Mouse (Mus musculus) small intestine, adult 2 months (tissue): Measurements from ENCODE around the gene Hist2h3b. TPM values are rescaled to one million over a fixed set of nuclear protein-coding genes. Genes with fewer than 3 reads are reported as not detected.

Source experiments
- H3K27ac ChIP-seq: fragments of 200-500 bp; 2 replicates; pipeline ENCODE4 v1.5.1; 2012; ENCODE audit warnings: low read depth, low read length, control low read depth, inconsistent platforms; ENCODE audit not compliant: insufficient read depth
- H3K27me3 ChIP-seq: fragments of 200-500 bp; 2 replicates; pipeline ENCODE4 v1.6.1; 2012; ENCODE audit warnings: mild to moderate bottlenecking, moderate library complexity, low read length, inconsistent platforms; ENCODE audit not compliant: control insufficient read depth, insufficient read depth
- H3K36me3 ChIP-seq: fragments of 200-500 bp; 2 replicates; pipeline ENCODE4 v1.6.1; 2012; ENCODE audit warnings: mild to moderate bottlenecking, low read length, control low read depth, inconsistent platforms; ENCODE audit not compliant: control insufficient read depth, insufficient read depth
- H3K4me1 ChIP-seq: fragments of 200-500 bp; 2 replicates; pipeline ENCODE4 v1.6.1; 2012; ENCODE audit warnings: low read length, inconsistent platforms, mixed read lengths; ENCODE audit not compliant: control insufficient read depth, insufficient read depth, insufficient read length
- H3K4me3 ChIP-seq: fragments of 200-500 bp; 2 replicates; pipeline ENCODE4 v1.5.1; 2012; ENCODE audit warnings: low read depth, mild to moderate bottlenecking, control low read depth, inconsistent platforms, low read length, moderate library complexity
- CTCF ChIP-seq: fragments of 200-500 bp; IDR thresholded peaks from 2 replicates; pipeline ENCODE4 v1.5.1; 2012; ENCODE audit warnings: low read depth, mild to moderate bottlenecking, control low read depth, inconsistent platforms, low read length, moderate library complexity, mixed read lengths; ENCODE audit not compliant: insufficient replicate concordance, insufficient read length; ENCODE audit errors: extremely low read depth
- POLR2A ChIP-seq: fragments of 200-500 bp; IDR thresholded peaks from 2 replicates; pipeline ENCODE4 v1.6.1; 2012; ENCODE audit warnings: low read depth, mild to moderate bottlenecking, control low read depth, inconsistent platforms, low read length, moderate library complexity
- WGBS: fragments of 180-500 bp; shearing (Covaris S2); methylation state at CpG from one replicate; pipeline ENCODE4 v1.1.7; 2018; 5-methylcytosine and 5-hydroxymethylcytosine counted together
- polyA plus RNA-seq: library from polyadenylated mRNA; depleted of rRNA; stranded (reverse); fragments of >200 nt; gene quantifications from 2 replicates; pipeline ENCODE4 v1.2.3, GENCODE M21; 2012

Gene Hist2h3b
- polyA plus RNA-seq, 1 experiment: 102 TPM

DNA sequence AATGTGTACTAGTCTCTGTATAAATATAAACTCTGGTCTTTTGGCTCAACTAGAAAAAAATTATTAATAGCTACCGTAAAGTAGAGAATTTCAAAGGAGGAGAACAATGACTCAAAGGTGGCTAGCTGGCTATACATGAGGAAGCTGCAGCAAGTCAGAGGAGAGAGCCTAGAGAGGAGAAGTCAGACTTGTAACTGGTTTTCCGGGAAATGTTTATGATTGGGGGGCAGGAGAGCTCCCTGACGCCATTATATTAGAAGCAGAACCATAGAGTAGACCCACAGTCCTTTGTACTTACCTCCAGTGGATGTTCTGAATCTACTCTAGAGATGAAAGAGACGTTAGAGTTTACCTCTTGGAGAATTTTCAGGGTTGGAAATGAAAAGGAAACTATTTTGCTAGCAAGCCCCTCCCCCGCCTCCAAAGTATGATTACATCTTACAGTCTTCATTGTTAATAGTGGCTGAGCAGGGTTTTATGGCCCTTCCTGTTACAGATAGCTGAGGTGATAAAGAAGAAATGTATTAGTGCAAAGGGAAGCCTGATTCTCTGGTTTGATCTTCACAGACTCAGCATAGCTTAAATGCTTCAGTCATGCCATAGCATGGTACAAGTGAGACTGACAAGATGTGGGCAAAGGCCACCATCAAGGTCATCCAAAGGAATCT lies 12.4 kb upstream of the Hist2h3b start:
- H3K4me1 ChIP-seq: peaks cover 6% of the 10 kb centered on the region; the same call in 1 of the 2 replicates
- H3K4me3 ChIP-seq: no peak overlapping the region
- H3K27ac ChIP-seq: 0 out of 2 replicates have a peak overlapping the region, but pooled peaks have one; percentile 21
- WGBS: 18% methylated on average over 5 of the region's 5 CpGs
- TF ChIP-seq CTCF (no peak), POLR2A (no peak)
- no peaks in the 10 kb centered on the region for H3K27me3 ChIP-seq
- no peaks in the 10 kb centered on the region for H3K36me3 ChIP-seq

- H3K4me3 ChIP-seq: no peak overlapping the region
- peaks cover 10% of the 10 kb centered on the region; the same call in 1 of the 2 replicates for H3K4me1 ChIP-seq
- no peaks in the 10 kb centered on the region for H3K36me3 ChIP-seq
- no peaks in the 10 kb centered on the region for H3K27me3 ChIP-seq
- WGBS: 66% methylated on average over 3 of the region's 3 CpGs
- no peak for TF ChIP-seq CTCF
- no peak for TF ChIP-seq POLR2A
- H3K27ac ChIP-seq: no peak overlapping the region
Observed at GRCm38 (mm10) chr3:96257190-96257589, 11.3 kb upstream of the Hist2h3b start.

- WGBS: 92% methylated on average over 5 of the region's 5 CpGs
- no peaks in the 10 kb centered on the region for H3K27me3 ChIP-seq
- H3K36me3 ChIP-seq: no peaks in the 10 kb centered on the region
- H3K4me3 ChIP-seq: no peak overlapping the region
- peaks cover 10% of the 10 kb centered on the region; the same call in 1 of the 2 replicates for H3K4me1 ChIP-seq
- TF ChIP-seq POLR2A (no peak), CTCF (no peak)
- H3K27ac ChIP-seq: no peak overlapping the region
Observed at GRCm38 (mm10) chr3:96260220-96260619, 8.2 kb upstream of the Hist2h3b start.

- no peak for TF ChIP-seq POLR2A
- TF ChIP-seq CTCF: no peak
- H3K4me3 ChIP-seq: no peak overlapping the region
Observed at GRCm38 (mm10) chr3:96261623-96262022, 6.8 kb upstream of the Hist2h3b start.

DNA sequence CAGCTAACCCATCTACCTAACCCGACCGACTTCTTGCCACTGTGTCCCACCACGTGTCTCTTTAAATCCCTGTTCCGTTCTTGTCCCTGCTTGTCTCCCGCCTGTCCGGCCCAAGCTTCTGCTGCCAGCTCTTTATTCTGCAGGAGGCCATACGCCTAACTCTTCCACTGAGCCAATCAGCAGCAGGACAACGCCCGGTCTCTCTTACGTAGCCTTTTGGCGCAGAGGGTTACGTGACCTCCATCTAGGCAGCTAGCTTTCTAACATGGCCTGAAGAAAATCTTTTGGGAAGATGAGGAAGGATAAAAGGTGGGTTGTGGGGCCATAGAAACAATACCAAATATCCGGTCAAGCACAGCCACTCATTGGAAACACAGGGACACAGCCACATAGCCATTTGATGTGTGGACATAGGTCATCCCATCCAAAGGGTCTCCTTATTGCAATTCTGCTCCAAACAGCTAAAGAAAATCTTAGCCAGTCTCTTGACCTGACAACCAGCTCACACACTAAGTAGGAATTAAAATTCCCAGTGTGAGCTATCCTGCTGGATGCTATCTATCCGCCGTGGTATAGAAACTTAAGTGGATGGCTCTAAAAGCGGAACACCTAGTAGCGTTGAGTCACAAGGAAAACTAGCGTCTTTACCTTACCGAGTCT lies 6.1 kb upstream of the Hist2h3b start:
- Histone ChIP-seq H3K27me3 (no peaks in the 10 kb centered on the region), H3K27ac (peak overlapping the region; percentile 98), H3K4me1 (peaks cover 7% of the 10 kb centered on the region; the same call in 1 of the 2 replicates), H3K36me3 (no peaks in the 10 kb centered on the region), H3K4me3 (peak overlapping the region; percentile 74)
- TF ChIP-seq POLR2A (peak; percentile 92), CTCF (no peak)
- WGBS: under 1% methylated on average over 19 of the region's 19 CpGs

More at GRCm38 (mm10) chr3:96261623-96262022, 6.8 kb upstream of the Hist2h3b start:
- no peaks in the 10 kb centered on the region for H3K36me3 ChIP-seq
- peaks cover 7% of the 10 kb centered on the region; the same call in 1 of the 2 replicates for H3K4me1 ChIP-seq
- no peaks in the 10 kb centered on the region for H3K27me3 ChIP-seq
- H3K27ac ChIP-seq: peak overlapping the region; percentile 98
- 44% methylated on average over 3 of the region's 3 CpGs for WGBS

DNA sequence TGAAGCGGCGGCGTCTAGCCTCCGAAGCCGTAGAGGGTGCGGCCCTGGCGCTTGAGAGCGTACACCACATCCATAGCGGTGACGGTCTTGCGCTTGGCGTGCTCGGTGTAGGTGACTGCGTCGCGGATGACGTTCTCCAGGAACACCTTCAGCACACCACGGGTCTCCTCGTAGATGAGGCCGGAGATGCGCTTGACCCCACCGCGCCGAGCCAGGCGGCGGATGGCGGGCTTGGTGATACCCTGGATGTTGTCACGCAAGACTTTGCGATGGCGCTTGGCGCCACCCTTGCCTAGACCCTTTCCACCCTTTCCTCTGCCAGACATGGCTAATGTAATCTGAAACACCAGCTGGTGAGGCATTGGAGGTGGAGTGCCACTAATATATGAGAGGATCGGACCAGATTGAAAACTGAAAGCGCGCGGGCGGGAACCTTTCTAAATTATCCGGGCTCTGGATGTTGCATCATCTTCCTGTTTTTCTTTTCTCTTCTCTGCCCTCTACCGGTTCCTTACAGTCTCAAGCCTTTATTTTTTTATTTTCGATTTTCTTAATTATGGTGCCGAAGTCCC lies 5.4 kb upstream of the Hist2h3b start, which contains the start of gene Hist2h4:
Hist2h4 (minus strand) TSS at position 333 of the 572 bp plus-strand sequence.
- no peak for TF ChIP-seq CTCF
- TF ChIP-seq POLR2A: peak; percentile 96
- H3K4me1 ChIP-seq: peaks cover 9% of the 10 kb centered on the region; the same call in 1 of the 2 replicates
- peak within 1 kb of the TSS; percentile 74 for H3K4me3 ChIP-seq
- no peaks in the 10 kb centered on the region for H3K27me3 ChIP-seq
- H3K36me3 ChIP-seq: no peaks in the 10 kb centered on the region
- H3K27ac ChIP-seq: peak within 1 kb of the TSS; percentile 98
- under 1% methylated on average over 40 of the region's 40 CpGs for WGBS
